ENCODE assay signal across 8 mouse cellular contexts in the genomic region with DNA sequence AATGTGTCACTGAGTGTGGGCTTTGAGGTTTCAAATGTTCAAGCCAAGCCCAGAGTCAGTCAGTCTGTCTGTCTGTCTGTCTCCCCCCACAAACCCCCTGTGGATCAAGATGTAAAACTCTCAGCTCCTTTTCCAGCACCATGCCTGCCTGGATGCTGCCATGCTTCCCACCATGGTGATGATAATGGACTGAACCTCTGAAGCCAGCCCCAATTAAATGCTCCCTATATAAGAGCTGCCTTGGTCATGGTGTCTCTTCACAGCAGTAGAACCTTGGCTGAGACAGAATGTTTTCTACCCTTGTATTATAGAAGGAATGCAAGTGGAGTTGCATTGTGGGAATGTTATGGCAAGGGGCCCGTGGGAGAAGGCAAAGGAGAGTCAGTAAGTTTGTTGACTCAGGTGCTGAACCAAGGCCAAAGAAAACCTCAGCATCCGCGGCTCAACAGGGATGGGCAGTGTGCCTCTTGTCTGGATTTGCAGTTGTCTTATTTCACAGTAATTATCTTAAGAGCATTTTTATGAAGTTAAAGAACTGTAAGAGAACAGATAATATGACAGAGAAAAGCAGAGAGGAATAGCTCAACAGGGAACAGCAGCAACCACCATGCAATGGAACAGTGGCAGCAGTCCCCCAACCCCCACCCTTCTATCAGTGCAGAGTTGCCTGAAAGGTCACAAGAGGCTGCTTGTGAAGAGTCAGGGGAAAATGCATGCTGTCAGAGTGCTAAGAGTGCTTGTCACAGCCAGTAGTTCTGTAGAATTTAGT. TPM values are rescaled to one million over a fixed set of nuclear protein-coding genes. Genes with fewer than 3 reads are reported as not detected.
DNase-seq lines count a peak whose midpoint lies in the region; ATAC-seq and TF ChIP-seq lines count a peak whose summit lies in the region.
"Had no signal": no experiment of that assay in that cellular context is flagged by ENCODE, and none has a peak within 500 bp of the region (broad histone marks: within the 10 kb centered on the region; RNA-seq: fewer than 3 reads in every experiment).

No protein-coding gene starts in this region.

- 29% methylated on average over 3 of the region's 3 CpGs for WGBS in intestine, embryonic 16.5 days
- 40% methylated on average over 3 of the region's 3 CpGs for WGBS in intestine, embryonic 15.5 days
- 51% methylated on average over 3 of the region's 3 CpGs for WGBS in limb, embryonic 15.5 days

- H3K9me3 ChIP-seq in intestine, embryonic 16.5 days (ENCODE audit: control insufficient read depth, low read length): no peaks in the 10 kb centered on the region
- no peaks in the 10 kb centered on the region for H3K9me3 ChIP-seq in intestine, embryonic 15.5 days
- no peaks in the 10 kb centered on the region for H3K9me3 ChIP-seq in limb, embryonic 15.5 days

- no peak overlapping the region for H3K4me2 ChIP-seq in intestine, embryonic 16.5 days (ENCODE audit: low read depth, low read length)
- H3K4me2 ChIP-seq in intestine, embryonic 15.5 days (replicated peaks): no peak overlapping the region
- H3K4me2 ChIP-seq in limb, embryonic 15.5 days: no peak overlapping the region

- no peak overlapping the region for H3K4me3 ChIP-seq in intestine, embryonic 16.5 days (ENCODE audit: low read length)
- H3K4me3 ChIP-seq in intestine, embryonic 15.5 days (replicated peaks): no peak overlapping the region
- H3K4me3 ChIP-seq in embryonic fibroblast, embryonic 13.5 days (ENCODE audit: insufficient read depth, low read length): no peak overlapping the region
- H3K4me3 ChIP-seq in limb, embryonic 15.5 days: no peak overlapping the region

- H3K27ac ChIP-seq in intestine, embryonic 16.5 days (ENCODE audit: low read length): peak overlapping the region; percentile 15; the same call in 1 of the 2 replicates
- H3K27ac ChIP-seq in intestine, embryonic 15.5 days: no peak overlapping the region
- H3K27ac ChIP-seq in embryonic fibroblast, embryonic 13.5 days (ENCODE audit: insufficient read depth, low read length): peak overlapping the region; percentile 50
- H3K27ac ChIP-seq in limb, embryonic 15.5 days: peak overlapping the region; percentile 59

- peak; percentile 82 for DNase-seq in Muller cell, postnatal 12 days (ENCODE audit: inconsistent ontology term)
- DNase-seq in right cerebral cortex, postnatal 4 days: no peak
- no peak for DNase-seq in frontal cortex, postnatal 36 days (ENCODE audit: low spot score in 2 of 2)

- H3K4me1 ChIP-seq in intestine, embryonic 16.5 days (ENCODE audit: control insufficient read depth, insufficient read depth, low read length): peaks cover 2% of the 10 kb centered on the region; the same call in 1 of the 2 replicates
- 0 out of 2 replicates have a peak, but pooled peaks cover 2% of the 10 kb centered on the region for H3K4me1 ChIP-seq in intestine, embryonic 15.5 days (replicated peaks)
- peaks cover 4% of the 10 kb centered on the region for H3K4me1 ChIP-seq in embryonic fibroblast, embryonic 13.5 days (ENCODE audit: control insufficient read depth, insufficient read depth, low read length)
- peaks cover 18% of the 10 kb centered on the region for H3K4me1 ChIP-seq in limb, embryonic 15.5 days

- TF ChIP-seq POLR2A in embryonic fibroblast, embryonic 13.5 days (IDR thresholded peaks at IDR 0.05; ENCODE audit: low read depth, low read length): no peak

- no peaks in the 10 kb centered on the region for H3K27me3 ChIP-seq in intestine, embryonic 16.5 days (replicated peaks; ENCODE audit: control insufficient read depth, insufficient read depth, low read length)
- H3K27me3 ChIP-seq in intestine, embryonic 15.5 days (replicated peaks): no peaks in the 10 kb centered on the region
- no peaks in the 10 kb centered on the region for H3K27me3 ChIP-seq in limb, embryonic 15.5 days

- H3K36me3 ChIP-seq in intestine, embryonic 16.5 days (ENCODE audit: control insufficient read depth, insufficient read depth, low read length): no peaks in the 10 kb centered on the region
- no peaks in the 10 kb centered on the region for H3K36me3 ChIP-seq in intestine, embryonic 15.5 days
- H3K36me3 ChIP-seq in limb, embryonic 15.5 days: no peaks in the 10 kb centered on the region

- ATAC-seq in intestine, embryonic 16.5 days: no peak
- ATAC-seq in intestine, embryonic 15.5 days: no peak
- no peak for ATAC-seq in limb, embryonic 15.5 days (ENCODE audit: insufficient number of reproducible peaks, low FRiP score, low TSS enrichment, low read depth)
- ATAC-seq: midbrain, embryonic 16.5 days had no signal

- H3K9ac ChIP-seq in intestine, embryonic 16.5 days (ENCODE audit: low read depth, low read length): no peak overlapping the region
- no peak overlapping the region for H3K9ac ChIP-seq in intestine, embryonic 15.5 days
- H3K9ac ChIP-seq in limb, embryonic 15.5 days: no peak overlapping the region

- TF ChIP-seq CTCF in embryonic fibroblast, embryonic 13.5 days (IDR thresholded peaks at IDR 0.05; ENCODE audit: borderline replicate concordance, insufficient read depth, low read length): no peak

RNA-seq across cellular contexts. Expression of a gene that starts 56.5 kb away (rescaled TPM):
- polyA plus RNA-seq in intestine, embryonic 16.5 days (2015; fragmentation: Nextera tagmentation; extraction: Ambion mirVana): 28.3 and 29.1 TPM in 2 replicates
- 29.3 and 31.7 TPM in 2 replicates for polyA plus RNA-seq in intestine, embryonic 15.5 days (2015; fragmentation: Nextera tagmentation; extraction: Ambion mirVana)
- 8.4 and 13.8 TPM in 2 replicates for polyA plus RNA-seq in embryonic fibroblast, embryonic 13.5 days (2011; ENCODE audit: insufficient read length, low read depth, missing spikeins)
- polyA plus RNA-seq in limb, embryonic 15.5 days (2015; fragmentation: Nextera tagmentation; extraction: Ambion mirVana): 47.6 and 53.8 TPM in 2 replicates

RNA-seq across cellular contexts. Expression of a gene that starts 56.6 kb away (rescaled TPM):
- 13.6 and 18.6 TPM in 2 replicates for polyA plus RNA-seq in intestine, embryonic 16.5 days (2015; fragmentation: Nextera tagmentation; extraction: Ambion mirVana)
- 17.4 and 19.4 TPM in 2 replicates for polyA plus RNA-seq in intestine, embryonic 15.5 days (2015; fragmentation: Nextera tagmentation; extraction: Ambion mirVana)
- polyA plus RNA-seq in embryonic fibroblast, embryonic 13.5 days (2011; ENCODE audit: insufficient read length, low read depth, missing spikeins): 12.4 and 17.8 TPM in 2 replicates
- polyA plus RNA-seq in limb, embryonic 15.5 days (2015; fragmentation: Nextera tagmentation; extraction: Ambion mirVana): 20.9 and 22.3 TPM in 2 replicates
